Comparison of ENCODE assay signal across 16 mouse cellular contexts in genomic region chr17:48887472-48888385, GRCm38 (mm10). TPM values are rescaled to one million over a fixed set of nuclear protein-coding genes. Genes with fewer than 3 reads are reported as not detected.
A peak's percentile ranks its signal among the peaks of the same experiment; 100 is the strongest.
DNase-seq lines count a peak whose midpoint lies in the region; ATAC-seq and TF ChIP-seq lines count a peak whose summit lies in the region.
"Had no signal": no experiment of that assay in that cellular context is flagged by ENCODE, and none has a peak within 500 bp of the region (broad histone marks: within the 10 kb centered on the region; RNA-seq: fewer than 3 reads in every experiment).

No protein-coding gene starts in this region.

- H3K36me3 ChIP-seq in thymus, adult 2 months (ENCODE audit: control insufficient read depth, insufficient read depth, low read length) = no peaks in the 10 kb centered on the region
- H3K36me3 ChIP-seq: embryonic facial prominence, embryonic 12.5 days; forebrain, embryonic 12.5 days had no signal

- no peaks in the 10 kb centered on the region for H3K27me3 ChIP-seq in thymus, adult 2 months (ENCODE audit: control insufficient read depth, insufficient read depth, low read length)
- H3K27me3 ChIP-seq: embryonic facial prominence, embryonic 12.5 days; forebrain, embryonic 12.5 days had no signal

- peak; percentile 0 for DNase-seq in Muller cell, postnatal 12 days (ENCODE audit: inconsistent ontology term)
- DNase-seq in layer of hippocampus, adult 9-11 months = peak; percentile 88
- peak; percentile 76 to 78 for DNase-seq in left cerebral cortex, postnatal 14 days (ENCODE audit: low spot score in 2 of 2)
- DNase-seq in thymus, adult 2 months = no peak
- DNase-seq in lung, postnatal 25 days (ENCODE audit: low spot score) = no peak
- no peak for DNase-seq in lung, postnatal 36 days
- no peak for DNase-seq in embryo, embryonic 10.5 days (ENCODE audit: low spot score)
- DNase-seq: cerebellum, postnatal 14 days; heart, adult 11 months; kidney, postnatal 4 days; lung, postnatal 4 days had no signal

- H3K27ac ChIP-seq in thymus, adult 2 months (ENCODE audit: control insufficient read depth, insufficient read depth, low read length) = no peak overlapping the region
- H3K27ac ChIP-seq: embryonic facial prominence, embryonic 12.5 days; forebrain, embryonic 12.5 days; liver, embryonic 14.5 days had no signal

- no peak for TF ChIP-seq CTCF in thymus, adult 2 months (IDR thresholded peaks at IDR 0.05; ENCODE audit: borderline replicate concordance, control insufficient read depth, extremely low read depth, insufficient read depth, low read length, poor library complexity)

- intact Hi-C loops in left cerebral cortex, postnatal 14 days (cut with DNase I) = no loop called here

- 30% methylated on average over 8 of the region's 8 CpGs for WGBS in thymus, adult 2 months

- ATAC-seq in frontal cortex, adult (ENCODE audit: low TSS enrichment) = peak; percentile 98
- ATAC-seq: intestine, embryonic 16.5 days had no signal

- H3K4me3 ChIP-seq in thymus, adult 2 months (ENCODE audit: control insufficient read depth, insufficient read depth, low read length) = no peak overlapping the region
- H3K4me3 ChIP-seq: embryonic facial prominence, embryonic 12.5 days; forebrain, embryonic 12.5 days had no signal

- TF ChIP-seq POLR2A in thymus, adult 2 months (IDR thresholded peaks at IDR 0.05; ENCODE audit: control insufficient read depth, extremely low read depth, insufficient read depth, low read length, poor library complexity) = no peak

- no peaks in the 10 kb centered on the region for H3K4me1 ChIP-seq in thymus, adult 2 months (replicated peaks; ENCODE audit: control insufficient read depth, insufficient read depth, low read length)
- H3K4me1 ChIP-seq: embryonic facial prominence, embryonic 12.5 days; forebrain, embryonic 12.5 days had no signal

RNA-seq across cellular contexts. Expression of gene Lrfn2, which starts 44.5 kb away (rescaled TPM):
- total RNA-seq in left cerebral cortex, postnatal 14 days (2021) = 10 to 100 TPM; 37.6 to 39.4 TPM
- polyA plus RNA-seq in thymus, adult 2 months (2012; rRNA removed) = 0.29 and 0.49 TPM in 2 replicates

Comparison
In these comparisons a context has a peak if more than half of its experiments do, and no peak if none do; other contexts are left out.
1. DNase-seq: peak in Muller cell, postnatal 12 days (single experiment), layer of hippocampus, adult 9-11 months (single experiment) and left cerebral cortex, postnatal 14 days (2 of 2); none in thymus, adult 2 months (single experiment), lung, postnatal 25 days (single experiment), lung, postnatal 36 days (single experiment) and embryo, embryonic 10.5 days (single experiment).